Mouse (Mus musculus) bone marrow, adult 2 months (tissue): ENCODE data around the gene Rgsl1.

Experiments
- CTCF ChIP-seq: fragments of 200-500 bp; IDR thresholded peaks from 2 replicates; pipeline ENCODE4 v1.5.1; 2011; ENCODE audit warnings: low read length, control low read depth; ENCODE audit not compliant: control insufficient read depth, insufficient read depth
- POLR2A ChIP-seq: fragments of 200-500 bp; IDR thresholded peaks from 2 replicates; pipeline ENCODE4 v1.6.1; 2011; ENCODE audit warnings: low read depth, mild to moderate bottlenecking, control low read depth, low read length, borderline replicate concordance; ENCODE audit not compliant: control insufficient read depth

DNA sequence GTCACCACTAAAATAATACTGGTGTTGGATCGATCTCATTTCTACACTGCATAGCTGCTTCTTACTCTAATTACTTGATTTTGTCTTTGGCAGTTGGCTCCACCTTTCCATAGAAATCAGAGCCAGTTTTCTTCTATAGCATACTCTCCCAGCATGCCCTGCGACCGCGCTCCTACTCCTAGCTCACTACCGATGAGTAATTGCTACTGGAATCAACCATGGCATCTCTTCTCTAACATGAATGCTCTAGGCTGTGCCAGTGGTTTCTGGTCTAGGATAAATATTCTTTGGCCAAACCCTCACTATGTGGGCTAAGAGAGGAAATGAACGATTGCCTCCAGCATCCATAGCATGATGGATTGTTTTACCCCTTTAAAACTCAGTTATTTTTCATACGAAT, 2.5 kb upstream of the Rgsl1 start:
- TF ChIP-seq POLR2A (no peak), CTCF (no peak)
